Comparison of ENCODE assay signal across 24 mouse cellular contexts in the genomic region with DNA sequence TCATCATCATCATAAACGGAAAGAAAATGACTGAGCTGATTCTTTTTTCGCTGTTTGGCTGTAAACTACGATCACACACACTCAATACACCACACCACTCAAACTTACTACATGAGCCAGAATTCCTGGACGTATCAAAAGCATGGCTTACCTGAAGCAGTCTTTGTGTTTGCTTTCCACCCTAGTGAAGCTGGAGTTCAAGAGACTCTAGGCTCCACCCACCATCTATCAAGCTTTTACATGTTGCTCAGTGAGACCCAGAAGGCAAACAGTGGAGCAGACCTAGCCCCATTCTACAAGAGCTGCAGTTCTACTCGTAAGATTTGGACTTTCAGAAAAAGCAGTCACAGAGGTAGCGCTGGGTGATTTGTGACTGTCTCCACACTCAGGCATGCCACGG. TPM values are rescaled to one million over a fixed set of nuclear protein-coding genes. Genes with fewer than 3 reads are reported as not detected.
DNase-seq lines count a peak whose midpoint lies in the region; TF ChIP-seq lines count a peak whose summit lies in the region.
"Had no signal": no experiment of that assay in that cellular context is flagged by ENCODE, and none has a peak within 500 bp of the region (broad histone marks: within the 10 kb centered on the region; RNA-seq: fewer than 3 reads in every experiment).

No protein-coding gene starts in this region.

- peaks cover 66% of the 10 kb centered on the region for H3K4me1 ChIP-seq in heart, embryonic 10.5 days
- peaks cover 10 to 34% of the 10 kb centered on the region in 2 experiments for H3K4me1 ChIP-seq in CH12.LX (ENCODE audit: control insufficient read depth in 1 of 2, insufficient read depth in 2 of 2)
- H3K4me1 ChIP-seq: neural tube, embryonic 13.5 days had no signal

- peak overlapping the region; percentile 74 for H3K27ac ChIP-seq in heart, embryonic 10.5 days
- H3K27ac ChIP-seq in CH12.LX (ENCODE audit: insufficient read depth, low read depth) (peak overlapping the region; percentile 49), macrophage (0 out of 2 replicates have a peak overlapping the region, but pooled peaks have one; percentile 4)
- H3K27ac ChIP-seq: hindbrain, embryonic 12.5 days; intestine, embryonic 15.5 days; liver, embryonic 14.5 days; midbrain, embryonic 10.5 days; neural tube, embryonic 13.5 days had no signal

- TF ChIP-seq EP300 in CH12.LX (IDR thresholded peaks at IDR 0.05; ENCODE audit: low read length) = no peak

- no peak for DNase-seq in heart, embryonic 10.5 days (ENCODE audit: low spot score)
- DNase-seq in heart, adult 8-10 months (ENCODE audit: low spot score) = no peak
- peak; percentile 54 for DNase-seq in kidney, adult 9 months
- no peak for DNase-seq in kidney, adult 11 months
- DNase-seq in CH12.LX (ENCODE audit: extremely low read depth) = peak; percentile 31
- no peak for DNase-seq in adrenal gland, postnatal 10 days
- no peak for DNase-seq in adipocyte (ENCODE audit: low spot score)
- DNase-seq: cerebellum, adult 11-12 months; gastrocnemius, postnatal 25 days; layer of hippocampus, postnatal 36 days; left cerebral cortex, postnatal 4 days; right cerebral cortex, postnatal 4 days; thymus, postnatal 25 days had no signal

- TF ChIP-seq CTCF in CH12.LX (conservative IDR thresholded peaks at IDR 0.05 in 1 of 2, IDR thresholded peaks at IDR 0.05 in 1 of 2; ENCODE audit: low read depth in 2 of 2, low read length in 2 of 2) = no peak

- no peaks in the 10 kb centered on the region for H3K27me3 ChIP-seq in heart, embryonic 10.5 days (ENCODE audit: insufficient read depth, poor library complexity, severe bottlenecking)
- no peaks in the 10 kb centered on the region for H3K27me3 ChIP-seq in CH12.LX (replicated peaks)
- H3K27me3 ChIP-seq: hindbrain, embryonic 12.5 days; intestine, embryonic 15.5 days; neural tube, embryonic 13.5 days had no signal

- dilution Hi-C loops in CH12.LX (cut with MboI; ENCODE audit: extremely low pct_ligation_motif_present, extremely low pct_unique_long_range_greater_than_20kb, low sequenced_read_pairs) = no loop called here

- in situ Hi-C loops in CH12.LX (cut with MboI; ENCODE audit: low pct_ligation_motif_present, low pct_unique_long_range_greater_than_20kb, low sequenced_read_pairs) = no loop called here

- H3K79me2 ChIP-seq in CH12.LX (replicated peaks; ENCODE audit: control insufficient read depth, extremely low read depth, insufficient read depth, poor library complexity, severe bottlenecking) = no peaks in the 10 kb centered on the region
- H3K79me2 ChIP-seq in macrophage (ENCODE audit: inconsistent target) = peaks cover 87% of the 10 kb centered on the region

- TF ChIP-seq RAD21 in CH12.LX (IDR thresholded peaks at IDR 0.05; ENCODE audit: low read depth, low read length) = no peak

- H3K36me3 ChIP-seq in heart, embryonic 10.5 days = peaks cover 71% of the 10 kb centered on the region
- H3K36me3 ChIP-seq in CH12.LX (replicated peaks in 1 of 2; ENCODE audit: control insufficient read depth in 1 of 2, insufficient read depth in 1 of 2, low read length in 1 of 2) = peaks cover 45 to 93% of the 10 kb centered on the region in 2 experiments
- peaks cover 61% of the 10 kb centered on the region for H3K36me3 ChIP-seq in macrophage (ENCODE audit: inconsistent target)

- peak overlapping the region; percentile 34 for H3K4me2 ChIP-seq in CH12.LX (ENCODE audit: insufficient read depth, low read depth, poor library complexity, severe bottlenecking)
- H3K4me2 ChIP-seq: hindbrain, embryonic 12.5 days; intestine, embryonic 15.5 days; neural tube, embryonic 13.5 days had no signal

- TF ChIP-seq POLR2A in CH12.LX (IDR thresholded peaks at IDR 0.05; ENCODE audit: low read depth, low read length) = no peak

- H3K4me3 ChIP-seq in heart, embryonic 10.5 days = peak overlapping the region; percentile 15; the same call in 1 of the 2 replicates
- H3K4me3 ChIP-seq in CH12.LX (replicated peaks in 1 of 3; ENCODE audit: low read depth in 2 of 3, low read length in 2 of 3, poor library complexity in 1 of 3) = no peak overlapping the region
- no peak overlapping the region for H3K4me3 ChIP-seq in macrophage (ENCODE audit: inconsistent target)
- H3K4me3 ChIP-seq: hindbrain, embryonic 12.5 days; intestine, embryonic 15.5 days; midbrain, embryonic 10.5 days; neural tube, embryonic 13.5 days had no signal

- WGBS in heart, embryonic 10.5 days = 87% methylated on average over 7 of the region's 7 CpGs
- 90% methylated on average over 7 of the region's 7 CpGs for WGBS in macrophage (ENCODE audit: missing documents)

- H3K9ac ChIP-seq in CH12.LX (ENCODE audit: insufficient read depth, low read depth) = peak overlapping the region; percentile 12; the same call in 1 of the 2 replicates
- H3K9ac ChIP-seq: hindbrain, embryonic 12.5 days; intestine, embryonic 15.5 days; liver, embryonic 14.5 days; neural tube, embryonic 13.5 days had no signal

- no peaks in the 10 kb centered on the region for H3K9me3 ChIP-seq in heart, embryonic 10.5 days
- H3K9me3 ChIP-seq in CH12.LX (replicated peaks; ENCODE audit: low read length) = no peaks in the 10 kb centered on the region
- H3K9me3 ChIP-seq: hindbrain, embryonic 12.5 days; intestine, embryonic 15.5 days; midbrain, embryonic 10.5 days; neural tube, embryonic 13.5 days had no signal

TF ChIP-seq in CH12.LX, 34 proteins besides CTCF, POLR2A, EP300 and RAD21:
- TF ChIP-seq TCF12 (IDR thresholded peaks at IDR 0.05; ENCODE audit: low read depth, low read length) (no peak), USF1 (IDR thresholded peaks at IDR 0.05; ENCODE audit: low read depth, low read length) (no peak), MEF2A (IDR thresholded peaks at IDR 0.05; ENCODE audit: borderline replicate concordance, low read depth, low read length) (no peak), RCOR1 (conservative IDR thresholded peaks at IDR 0.05; ENCODE audit: low read depth, low read length) (no peak), MAFK (IDR thresholded peaks at IDR 0.05; ENCODE audit: insufficient replicate concordance, low read length) (no peak), HCFC1 (IDR thresholded peaks at IDR 0.05; ENCODE audit: low read depth, low read length) (no peak), JUND (conservative IDR thresholded peaks at IDR 0.05; ENCODE audit: low read depth, low read length) (no peak), NELFE (IDR thresholded peaks at IDR 0.05; ENCODE audit: low read depth, low read length) (no peak), MAX (IDR thresholded peaks at IDR 0.05; ENCODE audit: low read length) (no peak), CHD1 (IDR thresholded peaks at IDR 0.05; ENCODE audit: low read depth, low read length) (no peak), ZNF384 (IDR thresholded peaks at IDR 0.05; ENCODE audit: low read depth, low read length) (no peak), UBTF (IDR thresholded peaks at IDR 0.05; ENCODE audit: low read depth, low read length) (no peak), TBP (conservative IDR thresholded peaks at IDR 0.05; ENCODE audit: low read depth, low read length) (no peak)
TF ChIP-seq in CH12.LX: peak in this region for 0.

RNA-seq across cellular contexts. Expression of gene Wdr91, which starts 8.1 kb away (rescaled TPM):
- 12.6 and 13.0 TPM in 2 replicates for polyA plus RNA-seq in heart, embryonic 10.5 days (2016; fragmentation: Nextera tagmentation; extraction: Ambion mirVana)
- total RNA-seq in heart, adult 8-10 months (2022) = 10 to 100 TPM; 11.6 to 15.9 (median 13.3) TPM
- total RNA-seq in CH12.LX (2012; rRNA removed) (19.8 and 26.5 TPM in 2 replicates), CH12.LX (2014; rRNA removed) (10.6 and 11.3 TPM in 2 replicates)
- polyA plus RNA-seq in CH12.LX (2012; ENCODE audit: insufficient read length, low read depth) (19.2 and 23.8 TPM in 2 replicates), macrophage (2018) (86.6 to 195 TPM (median 145 TPM) in 3 replicates)
- 100 to 1,000 TPM; 229 to 803 (median 498) TPM for total RNA-seq in macrophage (2018; cell fraction: chromatin; rRNA removed)
- total RNA-seq in macrophage (2018; cell fraction: cytosol; rRNA removed) = 100 to 1,000 TPM in 23 of 26 experiments, 10 to 100 TPM in 3; 87.0 to 154 (median 126) TPM
- total RNA-seq in macrophage (2018; cell fraction: nucleus; rRNA removed) = 100 to 1,000 TPM; 124 to 721 (median 374) TPM
- total RNA-seq in adrenal gland, postnatal 10 days (2021) = 10 to 100 TPM; 21.0 to 27.3 TPM

RNA-seq across cellular contexts. Expression of gene Stra8, which starts 17.4 kb away (rescaled TPM):
- polyA plus RNA-seq in heart, embryonic 10.5 days (2016; fragmentation: Nextera tagmentation; extraction: Ambion mirVana) = not detected in 2 replicates
- total RNA-seq in heart, adult 8-10 months (2022) = not detected
- total RNA-seq in CH12.LX (2012; rRNA removed) (0.08 and 0.17 TPM in 2 replicates), CH12.LX (2014; rRNA removed) (not detected in 2 replicates)
- polyA plus RNA-seq in CH12.LX (2012; ENCODE audit: insufficient read length, low read depth) (0.55 and 0.77 TPM in 2 replicates), macrophage (2018) (not detected in 3 replicates)
- total RNA-seq in macrophage (2018; cell fraction: chromatin; rRNA removed) = not detected
- not detected for total RNA-seq in macrophage (2018; cell fraction: cytosol; rRNA removed)
- total RNA-seq in macrophage (2018; cell fraction: nucleus; rRNA removed) = not detected
- not detected for total RNA-seq in adrenal gland, postnatal 10 days (2021)
- total RNA-seq: gastrocnemius, postnatal 25 days; layer of hippocampus, postnatal 36 days; left cerebral cortex, postnatal 4 days; monocyte, adult 5-6 weeks had no signal
- polyA plus RNA-seq: brain, embryonic 14.5 days; embryonic facial prominence, embryonic 14.5 days; forebrain, embryonic 11.5 days; frontal cortex, adult 2 months; hindbrain, embryonic 12.5 days; intestine, embryonic 15.5 days; liver, embryonic 14.5 days; midbrain, embryonic 10.5 days; neural tube, embryonic 13.5 days had no signal

RNA-seq across cellular contexts. Expression of gene Cyren, which starts 24.7 kb away (rescaled TPM):
- 13.7 and 16.5 TPM in 2 replicates for polyA plus RNA-seq in heart, embryonic 10.5 days (2016; fragmentation: Nextera tagmentation; extraction: Ambion mirVana)
- 1 to 10 TPM; 3.7 to 4.2 (median 3.8) TPM for total RNA-seq in heart, adult 8-10 months (2022)
- total RNA-seq in CH12.LX (2012; rRNA removed) = 7.9 and 8.3 TPM in 2 replicates
- total RNA-seq in CH12.LX (2014; rRNA removed) = 5.9 and 9.7 TPM in 2 replicates
- 11.9 and 12.2 TPM in 2 replicates for polyA plus RNA-seq in CH12.LX (2012; ENCODE audit: insufficient read length, low read depth)
- 100 to 1,000 TPM in 2 of 26 experiments, 10 to 100 TPM in 21, 1 to 10 TPM in 3; 6.2 to 128 (median 19.9) TPM for total RNA-seq in macrophage (2018; cell fraction: chromatin; rRNA removed)
- total RNA-seq in macrophage (2018; cell fraction: cytosol; rRNA removed) = 1 to 10 TPM; 1.7 to 4.5 (median 3.0) TPM
- total RNA-seq in macrophage (2018; cell fraction: nucleus; rRNA removed) = 100 to 1,000 TPM in 1 of 26 experiments, 10 to 100 TPM in 21, 1 to 10 TPM in 4; 3.3 to 115 (median 18.1) TPM
- polyA plus RNA-seq in macrophage (2018) = 3.3 to 10.6 TPM (median 4.3 TPM) in 3 replicates
- total RNA-seq in adrenal gland, postnatal 10 days (2021) = 1 to 10 TPM; 6.2 to 8.8 TPM

RNA-seq across cellular contexts. Expression of gene Tmem140, which starts 39.6 kb away (rescaled TPM):
- 1.4 and 1.8 TPM in 2 replicates for polyA plus RNA-seq in heart, embryonic 10.5 days (2016; fragmentation: Nextera tagmentation; extraction: Ambion mirVana)
- 10 to 100 TPM; 17.8 to 27.1 (median 24.5) TPM for total RNA-seq in heart, adult 8-10 months (2022)
- 1.9 and 3.6 TPM in 2 replicates for total RNA-seq in CH12.LX (2012; rRNA removed)
- 1.2 TPM in 2 replicates for total RNA-seq in CH12.LX (2014; rRNA removed)
- polyA plus RNA-seq in CH12.LX (2012; ENCODE audit: insufficient read length, low read depth) = 2.1 and 2.8 TPM in 2 replicates
- 100 to 1,000 TPM in 11 of 26 experiments, 10 to 100 TPM in 15; 18.5 to 254 (median 80.7) TPM for total RNA-seq in macrophage (2018; cell fraction: chromatin; rRNA removed)
- total RNA-seq in macrophage (2018; cell fraction: cytosol; rRNA removed) = 100 to 1,000 TPM in 18 of 26 experiments, 10 to 100 TPM in 8; 39.9 to 208 (median 143) TPM
- total RNA-seq in macrophage (2018; cell fraction: nucleus; rRNA removed) = 100 to 1,000 TPM in 16 of 26 experiments, 10 to 100 TPM in 10; 39.3 to 284 (median 118) TPM
- polyA plus RNA-seq in macrophage (2018) = 41.8 to 184 TPM (median 113 TPM) in 3 replicates
- 10 to 100 TPM; 23.8 to 34.7 TPM for total RNA-seq in adrenal gland, postnatal 10 days (2021)

Comparison
In these comparisons a context has a peak if more than half of its experiments do, and no peak if none do; other contexts are left out.
1. DNase-seq: peak in kidney, adult 9 months (single experiment) and CH12.LX (single experiment); none in heart, embryonic 10.5 days (single experiment), heart, adult 8-10 months (single experiment), kidney, adult 11 months (single experiment), adrenal gland, postnatal 10 days (single experiment) and adipocyte (single experiment).
2. H3K27ac ChIP-seq: peak in every context shown above with its lines; median percentile 74 in heart, embryonic 10.5 days; 49 in CH12.LX; 4 in macrophage.